Mouse (Mus musculus) CD4-positive, CD25-positive, alpha-beta regulatory T cell, adult 9 weeks (primary cell): ENCODE results near the gene Pde11a. TPM values are rescaled to one million over a fixed set of nuclear protein-coding genes. Genes with fewer than 3 reads are reported as not detected.

ENCODE experiments used
- polyA plus RNA-seq: library from polyadenylated mRNA; unstranded; fragments of 100-300 nt; shearing (Covaris generic); gene quantifications from one replicate; pipeline ENCODE4 v1.2.1, GENCODE M21; 2017

Gene Pde11a
- 11.9 TPM for polyA plus RNA-seq

GRCm38 (mm10) chr2:76338215-76339156 lies at the start of gene Pde11a:
TSS of gene Pde11a (minus strand) at chr2:76338774.

GRCm38 (mm10) chr2:76369821-76370655 lies 31.5 kb upstream of the Pde11a start, which contains the start of gene Rbm45:
TSS of gene Rbm45 (plus strand) at chr2:76369984.

GRCm38 (mm10) chr2:76360226-76360625 lies 21.7 kb upstream of the Pde11a start, which contains the start of gene Cyct:
TSS of gene Cyct (minus strand) at chr2:76360450.

DNA sequence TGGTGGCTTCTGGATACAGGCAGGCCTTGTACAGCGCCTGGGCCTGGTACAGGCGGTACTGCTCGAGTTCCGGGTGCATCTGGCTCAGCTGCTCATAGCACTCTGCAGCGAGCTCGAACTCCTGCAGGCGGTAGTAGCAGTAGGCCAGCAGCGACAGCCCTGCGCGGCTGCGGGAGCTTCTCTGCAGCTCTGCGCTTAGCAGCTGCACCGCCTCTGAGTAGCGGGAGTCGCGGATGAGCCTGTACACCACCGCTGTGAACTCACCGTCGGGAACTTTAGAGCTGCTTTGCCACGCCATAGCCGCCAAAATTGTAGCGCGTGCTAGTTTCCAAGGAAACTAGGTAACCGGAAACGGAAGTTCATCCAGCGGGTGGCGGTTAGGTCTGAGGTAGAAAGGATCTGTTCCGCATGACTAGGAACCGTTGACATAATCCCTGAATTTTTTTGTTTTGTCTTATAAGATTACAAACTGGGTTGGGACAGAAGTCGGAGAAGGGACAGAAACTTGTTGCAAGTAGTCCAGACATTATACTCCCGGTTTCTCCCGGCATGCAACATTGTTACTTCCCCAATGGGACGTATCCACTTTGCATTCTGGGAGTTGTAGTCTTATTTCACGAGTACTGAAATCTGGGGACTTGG lies 357.0 kb downstream of the Pde11a start, which contains the start of gene Ttc30a1:
Gene Ttc30a1, minus strand, starts transcription at position 528 of the 642 bp plus-strand sequence.

DNA sequence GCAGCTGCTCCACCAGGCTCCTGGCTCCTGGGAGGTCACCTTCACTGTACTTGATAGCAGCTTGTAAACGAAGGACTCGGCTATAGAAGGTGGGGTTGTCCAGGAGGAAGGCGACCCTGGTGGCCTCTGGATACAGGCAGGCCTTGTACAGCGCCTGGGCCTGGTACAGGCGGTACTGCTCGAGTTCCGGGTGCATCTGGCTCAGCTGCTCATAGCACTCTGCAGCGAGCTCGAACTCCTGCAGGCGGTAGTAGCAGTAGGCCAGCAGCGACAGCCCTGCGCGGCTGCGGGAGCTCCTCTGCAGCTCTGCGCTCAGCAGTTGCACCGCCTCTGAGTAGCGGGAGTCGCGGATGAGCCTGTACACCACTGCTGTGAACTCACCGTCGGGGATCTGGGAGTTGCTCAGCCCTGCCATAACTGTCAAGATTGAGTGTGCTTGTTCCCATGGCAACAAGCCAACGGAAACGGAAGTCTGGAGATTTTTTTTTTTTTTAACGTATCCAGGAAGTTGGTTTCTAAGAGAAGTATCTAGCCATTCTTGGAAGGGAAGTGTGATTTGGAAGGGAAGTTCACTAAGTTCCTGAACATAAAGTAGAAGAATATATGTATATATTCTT lies 360.7 kb downstream of the Pde11a start, which contains the start of gene Ttc30a2:
Gene Ttc30a2, minus strand, starts transcription at position 419 of the 617 bp plus-strand sequence.

Other genes starting within 250 kb of the Pde11a start
- gene Cyct, start 21.7 kb upstream of the Pde11a start, polyA plus RNA-seq, result not detected
- gene Rbm45, start 31.2 kb upstream of the Pde11a start, polyA plus RNA-seq, result 6.5 TPM
- gene Osbpl6, start 67.7 kb upstream of the Pde11a start, polyA plus RNA-seq, result 0.21 TPM